ENCODE assay signal across 25 mouse cellular contexts in the genomic region with DNA sequence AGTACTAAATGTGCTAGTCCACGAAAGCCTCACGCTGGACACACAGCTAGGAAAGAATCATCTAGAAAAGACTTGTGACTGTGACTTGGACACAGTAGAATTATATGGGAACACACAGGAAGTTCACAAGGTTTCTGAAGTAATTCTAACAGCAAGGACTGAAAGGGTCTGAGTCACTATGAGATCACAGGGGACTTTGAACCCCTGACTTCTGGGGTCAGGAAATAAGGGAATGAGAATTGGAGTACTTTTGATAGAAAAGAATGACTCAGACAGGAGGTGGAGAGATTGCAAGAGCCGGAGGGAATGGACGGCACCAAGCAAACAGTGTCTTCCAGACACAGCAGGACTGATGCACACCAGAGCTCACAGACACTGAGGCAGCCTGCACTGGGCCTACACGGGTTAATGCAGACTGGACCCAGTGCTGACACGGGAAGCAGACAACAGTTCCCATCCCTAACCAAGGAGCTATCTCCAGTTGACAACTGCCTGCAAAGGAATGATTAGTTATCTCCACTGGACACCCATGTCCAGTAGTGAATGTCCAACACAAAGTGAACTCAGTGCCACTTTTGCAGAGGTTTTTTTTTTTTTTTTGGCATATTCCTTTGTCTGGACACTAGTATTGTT. TPM values are rescaled to one million over a fixed set of nuclear protein-coding genes. Genes with fewer than 3 reads are reported as not detected.
DNase-seq lines count a peak whose midpoint lies in the region; ATAC-seq and TF ChIP-seq lines count a peak whose summit lies in the region.
"Had no signal": no experiment of that assay in that cellular context is flagged by ENCODE, and none has a peak within 500 bp of the region (broad histone marks: within the 10 kb centered on the region; RNA-seq: fewer than 3 reads in every experiment).

No protein-coding gene starts in this region.

- no peaks in the 10 kb centered on the region for H3K27me3 ChIP-seq in kidney, postnatal 0 days (ENCODE audit: insufficient read depth, low read length)
- no peaks in the 10 kb centered on the region for H3K27me3 ChIP-seq in kidney, embryonic 15.5 days
- H3K27me3 ChIP-seq: CH12.LX; forebrain, embryonic 12.5 days; midbrain, embryonic 15.5 days; neural tube, embryonic 13.5 days had no signal

- H3K36me3 ChIP-seq in kidney, postnatal 0 days (ENCODE audit: insufficient read depth, low read length), result no peaks in the 10 kb centered on the region
- no peaks in the 10 kb centered on the region for H3K36me3 ChIP-seq in kidney, embryonic 15.5 days
- H3K36me3 ChIP-seq: forebrain, embryonic 12.5 days; G1E; heart, embryonic 15.5 days; midbrain, embryonic 15.5 days; neural tube, embryonic 13.5 days had no signal

- WGBS in kidney, postnatal 0 days, result 64% methylated on average over 6 of the region's 6 CpGs
- 68% methylated on average over 6 of the region's 6 CpGs for WGBS in kidney, embryonic 15.5 days
- WGBS in large intestine, adult 2 months, result 41% methylated on average over 6 of the region's 6 CpGs

- H3K9ac ChIP-seq in kidney, postnatal 0 days (ENCODE audit: low read depth, low read length), result no peak overlapping the region
- no peak overlapping the region for H3K9ac ChIP-seq in kidney, embryonic 15.5 days
- H3K9ac ChIP-seq: forebrain, embryonic 12.5 days; heart, embryonic 15.5 days; midbrain, embryonic 15.5 days; neural tube, embryonic 13.5 days had no signal

- no peak overlapping the region for H3K4me2 ChIP-seq in kidney, postnatal 0 days (ENCODE audit: low read length)
- no peak overlapping the region for H3K4me2 ChIP-seq in kidney, embryonic 15.5 days
- H3K4me2 ChIP-seq: forebrain, embryonic 12.5 days; heart, embryonic 15.5 days; midbrain, embryonic 15.5 days; neural tube, embryonic 13.5 days had no signal

- H3K27ac ChIP-seq in kidney, postnatal 0 days, result no peak overlapping the region
- H3K27ac ChIP-seq in kidney, embryonic 15.5 days, result no peak overlapping the region
- H3K27ac ChIP-seq: forebrain, embryonic 12.5 days; heart, embryonic 15.5 days; midbrain, embryonic 15.5 days; neural tube, embryonic 13.5 days had no signal

- no peak for TF ChIP-seq CTCF in kidney, postnatal 0 days (IDR thresholded peaks at IDR 0.05; ENCODE audit: low read depth)

- peak; percentile 25; the same call in 1 of the 2 replicates for ATAC-seq in kidney, postnatal 0 days (replicated peaks; ENCODE audit: low FRiP score, low read depth)
- no peak for ATAC-seq in kidney, embryonic 15.5 days (replicated peaks; ENCODE audit: low FRiP score)
- ATAC-seq: hindbrain, embryonic 16.5 days; midbrain, embryonic 15.5 days had no signal

- H3K9me3 ChIP-seq in kidney, postnatal 0 days (replicated peaks; ENCODE audit: low read length), result no peaks in the 10 kb centered on the region
- H3K9me3 ChIP-seq in kidney, embryonic 15.5 days (replicated peaks), result no peaks in the 10 kb centered on the region
- H3K9me3 ChIP-seq: forebrain, embryonic 12.5 days; G1E; heart, embryonic 15.5 days; midbrain, embryonic 15.5 days; neural tube, embryonic 13.5 days had no signal

- DNase-seq in adrenal gland, adult 2 months, result peak; percentile 45
- DNase-seq in adrenal gland, adult 18-20 months (ENCODE audit: low spot score in 2 of 2), result no peak
- DNase-seq in kidney, postnatal 0 days (ENCODE audit: low spot score), result no peak
- peak; percentile 89 for DNase-seq in large intestine, adult 2 months (ENCODE audit: low read depth, low spot score)
- no peak for DNase-seq in urinary bladder, postnatal 4 days (ENCODE audit: low spot score in 2 of 2)
- no peak for DNase-seq in cerebellum, adult 18-20 months
- no peak for DNase-seq in layer of hippocampus, adult 18-20 months (ENCODE audit: low spot score in 2 of 2)
- DNase-seq: cerebellum, adult 11 months; cerebellum, postnatal 10 days; gastrocnemius, postnatal 25 days; heart, postnatal 4 days; kidney, adult 18-20 months; kidney, postnatal 25 days; layer of hippocampus, adult 9-11 months; lung, postnatal 4 days; thymus, adult 18-20 months; thymus, postnatal 4 days had no signal

- no peaks in the 10 kb centered on the region for H3K4me1 ChIP-seq in kidney, postnatal 0 days (replicated peaks; ENCODE audit: insufficient read depth, low read length)
- H3K4me1 ChIP-seq in kidney, embryonic 15.5 days, result no peaks in the 10 kb centered on the region
- H3K4me1 ChIP-seq: forebrain, embryonic 12.5 days; heart, embryonic 15.5 days; midbrain, embryonic 15.5 days; neural tube, embryonic 13.5 days had no signal

- no peak overlapping the region for H3K4me3 ChIP-seq in kidney, postnatal 0 days (replicated peaks; ENCODE audit: low read depth, low read length)
- H3K4me3 ChIP-seq in kidney, embryonic 15.5 days (replicated peaks), result no peak overlapping the region
- H3K4me3 ChIP-seq: forebrain, embryonic 12.5 days; heart, embryonic 15.5 days; midbrain, embryonic 15.5 days; neural tube, embryonic 13.5 days had no signal

RNA-seq across cellular contexts. Expression of a gene that starts 11.8 kb away (rescaled TPM):
- 10 to 100 TPM in 1 of 2 experiments, 1 to 10 TPM in 1; 6.5 to 19.4 TPM for total RNA-seq in adrenal gland, adult 2 months (2021)
- 2.4 and 3.3 TPM in 2 replicates for polyA plus RNA-seq in adrenal gland, adult 2 months (2012; rRNA removed)
- total RNA-seq in adrenal gland, adult 18-20 months (2021), result 10 to 100 TPM in 1 of 2 experiments, 1 to 10 TPM in 1; 8.3 to 14.2 TPM
- polyA plus RNA-seq in kidney, postnatal 0 days (2015; fragmentation: Nextera tagmentation; extraction: Ambion mirVana), result 70.8 and 75.1 TPM in 2 replicates
- polyA plus RNA-seq in kidney, embryonic 15.5 days (2015; fragmentation: Nextera tagmentation; extraction: Ambion mirVana), result 70.5 and 72.6 TPM in 2 replicates
- 78.0 and 94.3 TPM in 2 replicates for polyA plus RNA-seq in large intestine, adult 2 months (2012; rRNA removed)
- 1 to 10 TPM; 1.7 to 2.1 TPM for total RNA-seq in layer of hippocampus, adult 18-20 months (2021)
- total RNA-seq: CH12.LX had no signal
- polyA plus RNA-seq: G1E had no signal

Comparison
In these comparisons a context has a peak if more than half of its experiments do, and no peak if none do; other contexts are left out.
1. DNase-seq: peak in adrenal gland, adult 2 months (single experiment) and large intestine, adult 2 months (single experiment); none in adrenal gland, adult 18-20 months (0 of 2), kidney, postnatal 0 days (single experiment), urinary bladder, postnatal 4 days (0 of 2), cerebellum, adult 18-20 months (0 of 2) and layer of hippocampus, adult 18-20 months (0 of 2).
2. RNA of a gene that starts 11.8 kb away (polyA plus RNA-seq): 78.0 to 94.3 TPM in large intestine, adult 2 months, 70.8 to 75.1 TPM in kidney, postnatal 0 days and 70.5 to 72.6 TPM in kidney, embryonic 15.5 days; 2.4 to 3.3 TPM in adrenal gland, adult 2 months; every median in the first group is over 10 times any median in the second.